Mouse (Mus musculus) brain, embryonic 14.5 days (tissue): Measurements from ENCODE around the gene Fam71e1.

ENCODE experiments used
- CTCF ChIP-seq: fragments of 200-500 bp; IDR thresholded peaks from 2 replicates; pipeline ENCODE4 v1.5.1; 2012; ENCODE audit warnings: inconsistent platforms, mild to moderate bottlenecking, moderate library complexity, borderline replicate concordance; ENCODE audit not compliant: insufficient read depth, insufficient read length; ENCODE audit errors: extremely low read depth
- POLR2A ChIP-seq: fragments of 200-500 bp; IDR thresholded peaks from 2 replicates; pipeline ENCODE4 v1.6.1; 2012; ENCODE audit warnings: mild to moderate bottlenecking, inconsistent platforms, borderline replicate concordance; ENCODE audit not compliant: poor library complexity, insufficient read depth, insufficient read length, severe bottlenecking; ENCODE audit errors: extremely low read depth

DNA sequence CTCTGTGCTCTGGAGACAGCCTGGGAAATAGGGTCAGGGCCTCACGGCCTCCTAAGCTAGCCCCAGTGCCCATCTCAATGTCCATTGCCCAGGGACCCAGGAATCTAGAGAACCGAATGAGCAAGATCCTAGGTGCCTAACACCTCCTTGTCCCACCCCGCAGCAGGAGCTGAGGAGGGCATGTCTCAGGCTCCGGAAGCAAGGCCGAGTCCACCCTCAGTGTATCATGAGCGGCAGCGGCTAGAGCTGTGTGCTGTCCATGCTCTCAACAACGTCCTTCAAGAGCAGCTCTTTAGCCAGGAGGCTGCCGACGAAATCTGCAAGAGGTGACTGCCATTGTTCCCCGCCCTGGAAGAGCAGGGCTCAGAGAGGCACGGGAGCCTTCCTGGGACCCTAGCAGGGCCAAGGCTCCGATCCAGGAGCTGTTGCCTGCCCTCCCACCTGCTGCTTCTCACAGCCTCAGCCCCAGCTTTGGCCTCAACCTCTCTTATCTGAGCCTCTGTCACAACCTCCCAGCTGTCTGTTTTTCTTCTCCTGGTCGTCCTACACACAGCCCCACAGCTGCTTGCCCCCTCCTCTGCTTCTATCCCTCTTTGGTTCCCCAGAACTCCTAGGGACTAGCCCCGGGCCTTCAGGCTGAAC is 27.6 kb upstream of the Fam71e1 start:
- TF ChIP-seq POLR2A = no peak
- TF ChIP-seq CTCF = no peak
